Mouse (Mus musculus): ENCODE results near the gene Sos1. TPM values are rescaled to one million over a fixed set of nuclear protein-coding genes. Genes with fewer than 3 reads are reported as not detected.

Gene Sos1
- total RNA-seq, 2 experiments from 2014 or later, result 6.1 to 17.2 TPM

Other genes with a start within 250 kb of the Sos1 start
- gene Morn2, start 190.2 kb downstream of the Sos1 start, total RNA-seq (2015), result 1.6 and 7.1 TPM in 2 replicates
- gene Morn2, start 190.2 kb downstream of the Sos1 start, total RNA-seq (2017), result 0.77 and 1.4 TPM in 2 replicates
- gene Dhx57, start 190.0 kb downstream of the Sos1 start, total RNA-seq (2015), result 12.2 TPM in 2 replicates
- gene Dhx57, start 190.0 kb downstream of the Sos1 start, total RNA-seq (2017), result 18.2 and 20.9 TPM in 2 replicates
- gene Arhgef33, start 173.0 kb downstream of the Sos1 start, total RNA-seq (2015), result 0.57 TPM in 1 of 2 replicates, not detected in the other
- not detected in 2 replicates for gene Arhgef33, start 173.0 kb downstream of the Sos1 start, total RNA-seq (2017)
- gene Gm10190, start 106.9 kb downstream of the Sos1 start, total RNA-seq (2015), result not detected in 2 replicates
- not detected in 2 replicates for gene Gm10190, start 106.9 kb downstream of the Sos1 start, total RNA-seq (2017)
- gene Cdkl4, start 97.4 kb upstream of the Sos1 start, total RNA-seq (2015), result 0.32 and 2.2 TPM in 2 replicates
- 0.40 and 0.65 TPM in 2 replicates for gene Cdkl4, start 97.4 kb upstream of the Sos1 start, total RNA-seq (2017)
- gene Map4k3, start 248.0 kb upstream of the Sos1 start, total RNA-seq (2015), result 7.6 and 7.9 TPM in 2 replicates
- gene Map4k3, start 248.0 kb upstream of the Sos1 start, total RNA-seq (2017), result 5.6 and 8.6 TPM in 2 replicates